ENCODE assay signal across 8 mouse cellular contexts in genomic region chr7:109781087-109781469, GRCm38 (mm10). TPM values are rescaled to one million over a fixed set of nuclear protein-coding genes. Genes with fewer than 3 reads are reported as not detected.
A peak's percentile ranks its signal among the peaks of the same experiment; 100 is the strongest.
DNase-seq lines count a peak whose midpoint lies in the region; ATAC-seq and TF ChIP-seq lines count a peak whose summit lies in the region.

No protein-coding gene starts in this region.

- no peaks in the 10 kb centered on the region for H3K9me3 ChIP-seq in hindbrain, embryonic 11.5 days (ENCODE audit: control insufficient read depth, low read length)

- H3K9ac ChIP-seq in hindbrain, embryonic 11.5 days (ENCODE audit: low read depth, low read length), result peak overlapping the region; percentile 41

- H3K4me2 ChIP-seq in hindbrain, embryonic 11.5 days (replicated peaks; ENCODE audit: low read depth, low read length), result peak overlapping the region; percentile 98

- H3K27ac ChIP-seq in left cerebral cortex, adult 2 months, result peak overlapping the region; percentile 75
- no peak overlapping the region for H3K27ac ChIP-seq in hindbrain, embryonic 11.5 days (ENCODE audit: low read depth, low read length)

- WGBS in hindbrain, embryonic 11.5 days, result 2% methylated on average over 24 of the region's 24 CpGs

- no peaks in the 10 kb centered on the region for H3K36me3 ChIP-seq in hindbrain, embryonic 11.5 days (ENCODE audit: control insufficient read depth, insufficient read depth, low read length)

- peaks cover 24% of the 10 kb centered on the region for H3K27me3 ChIP-seq in hindbrain, embryonic 11.5 days (ENCODE audit: control insufficient read depth, insufficient read depth, low read length)

- peak overlapping the region; percentile 74 for H3K4me3 ChIP-seq in left cerebral cortex, adult 2 months
- H3K4me3 ChIP-seq in hindbrain, embryonic 11.5 days (ENCODE audit: low read depth, low read length), result peak overlapping the region; percentile 58

- ATAC-seq in hindbrain, embryonic 11.5 days (ENCODE audit: low FRiP score), result peak; percentile 75
- peak; percentile 60 for ATAC-seq in megakaryocyte progenitor cell, adult 5-6 weeks (replicated peaks; ENCODE audit: poor library complexity)
- no peak for ATAC-seq in monocyte, adult 5-6 weeks (replicated peaks; ENCODE audit: insufficient number of reproducible peaks, low FRiP score, low TSS enrichment, poor library complexity, severe bottlenecking)

- intact Hi-C loops in left cerebral cortex, adult 2 months (cut with DNase I), result loop anchor here (2.0 kb wide), 1 partner anchor 28 kb away; the partner anchor contains the start of gene Tmem9b

- H3K4me1 ChIP-seq in hindbrain, embryonic 11.5 days (replicated peaks; ENCODE audit: control insufficient read depth, insufficient read depth, low read length), result peaks cover 6% of the 10 kb centered on the region

- DNase-seq in left cerebral cortex, adult 2 months (ENCODE audit: extremely low spot score in 1 of 2, low spot score in 2 of 2), result peak in 1 of 2 experiments; percentile 15
- DNase-seq in left cerebral cortex, adult 18-20 months (ENCODE audit: low spot score in 2 of 2), result no peak
- peak; percentile 48 for DNase-seq in c-Kit-positive CD71-positive TER-119-positive erythroid progenitor cells, embryonic 14.5 days (ENCODE audit: low spot score)
- DNase-seq in hindbrain, embryonic 11.5 days (ENCODE audit: low spot score), result no peak
- no peak for DNase-seq in thymus, postnatal 10 days (ENCODE audit: low spot score in 2 of 2)
- no peak for DNase-seq in frontal cortex, postnatal 25 days (ENCODE audit: low spot score in 2 of 2)

- no peak for TF ChIP-seq CTCF in left cerebral cortex, adult 2 months (IDR thresholded peaks at IDR 0.05)

RNA-seq across cellular contexts. Expression of gene Nrip3, which starts 0.7 kb away (rescaled TPM):
- 10 to 100 TPM; 83.4 to 86.7 TPM for total RNA-seq in left cerebral cortex, adult 2 months (2021)
- 10 to 100 TPM; 82.9 to 87.3 TPM for total RNA-seq in left cerebral cortex, adult 18-20 months (2021)
- polyA plus RNA-seq in hindbrain, embryonic 11.5 days (2014; fragmentation: Nextera tagmentation; extraction: Ambion mirVana), result 0.85 and 0.88 TPM in 2 replicates
- total RNA-seq in megakaryocyte progenitor cell, adult 5-6 weeks (2015), result not detected in 2 replicates
- total RNA-seq in megakaryocyte progenitor cell, adult 5-6 weeks (2017), result 0.04 TPM in 1 of 2 replicates, not detected in the other
- total RNA-seq in monocyte, adult 5-6 weeks (2017), result not detected in 3 replicates

RNA-seq across cellular contexts. Expression of gene Tmem9b, which starts 28.4 kb away (rescaled TPM):
- 10 to 100 TPM; 85.0 to 88.7 TPM for total RNA-seq in left cerebral cortex, adult 2 months (2021)
- 10 to 100 TPM; 91.6 to 93.1 TPM for total RNA-seq in left cerebral cortex, adult 18-20 months (2021)
- 63.2 and 71.2 TPM in 2 replicates for polyA plus RNA-seq in hindbrain, embryonic 11.5 days (2014; fragmentation: Nextera tagmentation; extraction: Ambion mirVana)
- 40.5 and 46.5 TPM in 2 replicates for total RNA-seq in megakaryocyte progenitor cell, adult 5-6 weeks (2015)
- 16.6 and 26.2 TPM in 2 replicates for total RNA-seq in megakaryocyte progenitor cell, adult 5-6 weeks (2017)
- 43.1 to 71.7 TPM (median 54.0 TPM) in 3 replicates for total RNA-seq in monocyte, adult 5-6 weeks (2017)

RNA-seq across cellular contexts. Expression of gene Ascl3, which starts 49.6 kb away (rescaled TPM):
- not detected for total RNA-seq in left cerebral cortex, adult 2 months (2021)
- not detected for total RNA-seq in left cerebral cortex, adult 18-20 months (2021)
- not detected in 2 replicates for polyA plus RNA-seq in hindbrain, embryonic 11.5 days (2014; fragmentation: Nextera tagmentation; extraction: Ambion mirVana)
- total RNA-seq in megakaryocyte progenitor cell, adult 5-6 weeks (2015), result not detected in 2 replicates
- total RNA-seq in megakaryocyte progenitor cell, adult 5-6 weeks (2017), result not detected in 2 replicates
- total RNA-seq in monocyte, adult 5-6 weeks (2017), result 0.95 TPM in 1 of 3 replicates, not detected in the others

RNA-seq across cellular contexts. Expression of gene BC051019, which starts 57.4 kb away (rescaled TPM):
- total RNA-seq in left cerebral cortex, adult 2 months (2021), result not detected
- not detected for total RNA-seq in left cerebral cortex, adult 18-20 months (2021)
- 0.37 and 0.47 TPM in 2 replicates for polyA plus RNA-seq in hindbrain, embryonic 11.5 days (2014; fragmentation: Nextera tagmentation; extraction: Ambion mirVana)
- total RNA-seq in megakaryocyte progenitor cell, adult 5-6 weeks (2015), result not detected in 2 replicates
- total RNA-seq in megakaryocyte progenitor cell, adult 5-6 weeks (2017), result not detected in 2 replicates
- not detected in 3 replicates for total RNA-seq in monocyte, adult 5-6 weeks (2017)

Comparison
In these comparisons a context has a peak if more than half of its experiments do, and no peak if none do; other contexts are left out.
1. RNA of gene Nrip3, which starts 0.7 kb away (total RNA-seq): 82.9 to 87.3 TPM in left cerebral cortex, adult 18-20 months and 83.4 to 86.7 TPM in left cerebral cortex, adult 2 months; 0.04 TPM in megakaryocyte progenitor cell, adult 5-6 weeks and not detected in monocyte, adult 5-6 weeks; every median in the first group is over 10 times any median in the second.